Mouse (Mus musculus): ENCODE data around the gene 2900011O08Rik. TPM values are rescaled to one million over a fixed set of nuclear protein-coding genes. Genes with fewer than 3 reads are reported as not detected.

Gene 2900011O08Rik
- 0.31 and 0.33 TPM in 2 replicates for polyA plus RNA-seq (2012; rRNA removed; ENCODE audit: low replicate concordance)

GRCm38 (mm10) chr16:13986574-13987478, at the start of gene 2900011O08Rik, which contains the start of gene Ifitm7:
TSS of gene 2900011O08Rik (plus strand) at chr16:13986604.
TSS of gene Ifitm7 (minus strand) at chr16:13986888.

Other genes starting within 250 kb of the 2900011O08Rik start
- 6.7 and 15.8 TPM in 2 replicates for gene Rrn3, start 205.9 kb upstream of the 2900011O08Rik start, polyA plus RNA-seq (2012; rRNA removed; ENCODE audit: low replicate concordance)
- gene Ntan1, start 167.8 kb upstream of the 2900011O08Rik start, polyA plus RNA-seq (2012; rRNA removed; ENCODE audit: low replicate concordance) = 58.7 and 74.7 TPM in 2 replicates
- gene Pdxdc1, start 83.5 kb upstream of the 2900011O08Rik start, polyA plus RNA-seq (2012; rRNA removed; ENCODE audit: low replicate concordance) = 52.8 and 118 TPM in 2 replicates
- 1.5 and 2.9 TPM in 2 replicates for gene Mpv17l, start 83.4 kb upstream of the 2900011O08Rik start, polyA plus RNA-seq (2012; rRNA removed; ENCODE audit: low replicate concordance)
- gene Ifitm7, start 284 bp downstream of the 2900011O08Rik start, polyA plus RNA-seq (2012; rRNA removed; ENCODE audit: low replicate concordance) = 0.09 TPM in 1 of 2 replicates, not detected in the other
- gene Nde1, start 176.7 kb downstream of the 2900011O08Rik start, polyA plus RNA-seq (2012; rRNA removed; ENCODE audit: low replicate concordance) = 33.7 and 39.4 TPM in 2 replicates
- 11.0 and 19.7 TPM in 2 replicates for gene Marf1, start 176.7 kb downstream of the 2900011O08Rik start, polyA plus RNA-seq (2012; rRNA removed; ENCODE audit: low replicate concordance)

Data from mammary gland, adult 2 months (tissue).